Mouse (Mus musculus): ENCODE measurements at regions not wholly inside any gene's neighbourhood (a gene's known extent, or its start where the extent isn't known, plus 50 kb on each side); places are given as distances from the start of the nearest gene placed in this dataset.

- no peak for DNase-seq (ENCODE audit: low read depth)
Observed at GRCm38 (mm10) chr13:84345791-84346511, 123.9 kb downstream of the Tmem161b start.

- no peak for DNase-seq (ENCODE audit: low read depth)
Observed at GRCm38 (mm10) chr13:84346569-84346968, 124.5 kb downstream of the Tmem161b start.

DNA sequence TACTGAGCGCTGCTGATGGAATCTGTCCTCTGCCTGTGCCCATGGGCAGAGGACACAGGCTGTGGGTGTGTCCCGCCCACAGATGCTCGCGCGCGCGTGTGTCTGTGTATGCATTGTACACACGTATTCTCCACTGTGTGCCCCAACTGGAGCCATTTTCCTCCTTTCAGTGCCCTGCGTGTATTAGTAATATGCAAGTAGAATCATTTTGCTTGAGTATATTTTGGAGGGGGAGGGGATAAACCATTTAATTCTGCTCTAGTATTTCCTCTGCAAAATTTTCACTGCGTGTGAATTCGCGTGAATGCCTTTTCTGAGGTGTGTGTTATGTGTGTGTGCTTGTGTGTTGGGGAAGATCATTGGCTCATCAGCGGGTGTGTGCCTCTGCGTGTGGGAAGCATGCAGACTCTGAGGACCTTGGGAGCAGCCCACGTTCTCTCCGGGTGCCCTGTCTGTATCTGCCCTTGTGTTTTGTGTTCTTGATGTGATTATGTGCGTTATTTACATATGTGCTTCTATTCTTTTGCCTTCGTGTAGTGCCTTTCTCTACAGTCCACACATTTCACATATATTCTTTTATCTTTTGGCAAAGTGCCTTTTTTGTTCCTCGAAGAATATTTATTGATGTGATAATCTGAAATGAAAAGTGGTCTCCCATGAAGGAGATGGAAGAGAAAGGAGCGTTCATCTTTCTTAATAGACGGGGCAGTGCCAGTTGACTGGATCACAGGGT, 125.3 kb downstream of the Tmem161b start:
- DNase-seq (ENCODE audit: low read depth) = no peak

DNA sequence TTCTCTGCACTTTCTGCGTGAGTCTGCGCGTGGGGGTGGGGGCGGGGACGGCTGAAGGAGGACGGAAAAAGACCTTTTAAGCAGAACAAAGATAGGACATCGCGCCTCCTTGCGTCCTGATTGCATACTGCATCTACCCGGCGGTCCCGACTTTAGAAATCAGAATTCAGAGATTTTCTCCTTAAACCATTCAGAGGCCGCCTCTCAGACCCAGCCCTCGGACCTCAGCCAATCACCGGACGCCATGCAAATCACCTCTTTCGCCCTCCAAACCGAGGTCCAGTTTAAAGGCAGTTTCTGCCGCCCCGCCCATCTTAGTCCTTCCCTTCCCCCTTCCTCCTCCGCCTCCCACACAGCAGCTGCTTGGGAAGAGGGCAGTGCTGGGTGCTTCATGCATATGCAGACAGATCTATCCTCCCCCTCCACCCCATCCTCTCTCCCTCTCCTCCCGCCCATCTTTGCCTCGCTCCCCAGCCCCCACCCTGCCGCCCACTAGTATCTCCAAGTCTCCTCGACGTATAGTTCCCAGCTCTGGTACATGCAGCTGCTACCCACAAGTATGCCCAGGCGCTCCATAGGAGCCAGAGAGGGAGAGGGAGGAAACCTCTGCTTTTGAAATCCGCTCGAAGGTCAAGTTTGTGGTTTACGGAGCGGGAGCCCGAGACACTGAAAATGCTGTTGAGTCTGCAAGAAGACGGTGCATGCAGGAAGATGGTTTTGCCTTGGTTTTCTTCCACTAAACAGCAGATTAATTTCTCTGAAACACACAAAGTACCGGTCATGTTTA, 126.0 kb downstream of the Tmem161b start:
- peak; percentile 77 for DNase-seq (ENCODE audit: low read depth)

DNA sequence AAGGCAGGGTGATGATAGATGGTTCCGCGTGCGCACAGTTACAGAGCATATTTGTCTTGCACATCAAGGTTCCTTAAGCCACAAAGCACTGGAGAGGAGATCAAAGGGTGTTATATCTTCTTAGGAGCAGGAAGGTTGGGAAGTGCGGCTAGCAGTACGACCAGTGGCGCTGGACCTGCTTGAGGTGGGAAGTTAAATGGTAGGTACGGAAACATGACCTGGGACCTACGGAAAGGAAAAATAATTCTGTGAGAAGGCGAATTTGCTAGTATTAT, 126.5 kb downstream of the Tmem161b start:
- no peak for DNase-seq (ENCODE audit: low read depth)

GRCm38 (mm10) chr13:84349001-84349720, 127.1 kb downstream of the Tmem161b start:
- no peak for DNase-seq (ENCODE audit: low read depth)

DNA sequence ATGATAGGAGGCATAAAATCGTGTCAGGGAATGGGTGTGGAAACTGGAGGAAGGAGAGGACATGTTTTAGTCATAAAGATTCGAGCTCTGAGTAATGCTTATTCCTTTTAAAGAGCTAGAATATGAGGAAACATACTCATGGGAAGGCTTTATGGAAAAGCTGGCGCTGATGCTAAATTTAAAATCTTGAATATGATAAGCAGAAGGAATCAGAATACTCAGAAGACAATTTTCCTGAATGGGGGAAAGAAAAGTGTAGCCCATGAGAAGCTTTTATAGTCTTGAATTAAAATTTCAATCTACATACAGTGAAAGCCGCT, 127.6 kb downstream of the Tmem161b start:
- no peak for DNase-seq (ENCODE audit: low read depth)

DNA sequence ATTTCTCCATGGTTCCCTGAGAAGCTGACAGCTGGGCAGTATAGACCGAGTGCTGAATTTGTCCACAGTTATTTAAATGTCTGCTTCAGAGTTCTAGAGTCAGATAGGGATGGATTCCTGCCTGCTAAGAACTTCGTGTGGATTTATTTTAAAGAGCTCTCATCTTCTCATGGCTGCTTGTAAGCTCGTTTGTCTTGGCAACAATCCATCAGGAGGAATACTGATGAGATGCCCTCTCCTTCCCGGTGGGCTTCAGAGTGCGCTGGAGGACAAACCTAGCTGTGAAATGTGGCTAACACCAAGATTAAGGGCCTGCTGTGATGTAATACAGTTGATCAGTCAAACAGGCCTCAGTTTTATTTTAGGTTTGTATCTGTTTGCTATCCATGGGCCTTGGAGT, 128.7 kb downstream of the Tmem161b start:
- DNase-seq (ENCODE audit: low read depth) = no peak

DNA sequence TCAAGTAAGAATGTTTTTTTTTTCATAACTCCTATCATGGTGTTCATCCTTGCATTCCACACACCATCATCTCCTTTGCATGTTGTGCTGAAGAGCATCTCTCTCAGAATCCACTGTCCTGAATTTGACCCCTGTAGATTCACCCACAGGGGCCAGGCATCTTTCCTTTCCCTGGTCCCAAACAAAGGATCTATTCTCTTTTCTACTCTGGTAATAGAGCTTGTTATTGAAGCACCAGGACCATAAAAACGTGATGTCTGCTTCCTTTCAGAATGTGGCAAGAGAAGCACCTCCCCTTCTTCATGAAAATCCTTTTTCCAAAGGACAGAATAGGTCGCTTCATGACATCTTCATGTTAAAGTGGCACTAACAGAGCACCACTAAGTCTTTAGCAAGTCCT, 134.4 kb downstream of the Tmem161b start:
- no peak for DNase-seq (ENCODE audit: low read depth)

DNA sequence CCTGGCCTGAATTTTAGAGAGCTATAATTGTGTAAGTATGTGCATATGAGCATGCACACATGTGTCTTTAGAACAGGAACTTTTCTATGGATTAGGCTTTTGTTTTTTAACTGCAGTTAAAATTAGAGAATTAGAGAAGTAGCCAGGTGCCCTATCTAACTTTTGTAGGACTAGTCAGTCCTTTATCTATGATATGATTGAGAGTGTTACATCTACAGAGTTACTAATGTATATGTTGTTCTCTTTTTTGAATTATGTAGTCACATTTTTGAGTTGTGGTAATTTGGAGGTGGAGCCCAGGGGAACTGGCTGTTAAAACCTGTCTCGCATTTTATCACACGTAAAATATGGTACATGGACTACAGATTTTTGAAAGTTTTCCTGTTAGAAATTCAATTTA, 138.4 kb downstream of the Tmem161b start:
- DNase-seq (ENCODE audit: low read depth) = no peak

DNA sequence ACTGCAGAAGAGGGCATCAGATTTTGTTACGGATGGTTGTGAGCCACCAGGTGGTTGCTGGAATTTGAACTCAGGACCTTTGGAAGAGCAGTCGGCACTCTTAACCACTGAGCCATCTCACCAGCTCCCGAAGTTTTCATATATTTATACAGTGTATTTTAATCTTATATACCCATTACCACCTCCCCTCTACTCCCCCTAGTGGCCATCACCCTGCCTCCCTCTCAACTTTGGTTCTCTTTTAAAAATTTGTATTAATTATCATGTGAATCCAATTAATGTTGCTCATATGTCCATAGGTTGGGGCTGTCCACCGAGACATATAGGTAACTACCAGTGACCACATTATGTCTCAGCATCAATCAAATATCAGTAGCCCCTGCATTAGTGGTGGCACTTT, 142.0 kb downstream of the Tmem161b start:
- no peak for DNase-seq (ENCODE audit: low read depth)

- no peak for DNase-seq (ENCODE audit: low read depth)
Observed at GRCm38 (mm10) chr13:84365503-84365902, 143.4 kb downstream of the Tmem161b start.

DNA sequence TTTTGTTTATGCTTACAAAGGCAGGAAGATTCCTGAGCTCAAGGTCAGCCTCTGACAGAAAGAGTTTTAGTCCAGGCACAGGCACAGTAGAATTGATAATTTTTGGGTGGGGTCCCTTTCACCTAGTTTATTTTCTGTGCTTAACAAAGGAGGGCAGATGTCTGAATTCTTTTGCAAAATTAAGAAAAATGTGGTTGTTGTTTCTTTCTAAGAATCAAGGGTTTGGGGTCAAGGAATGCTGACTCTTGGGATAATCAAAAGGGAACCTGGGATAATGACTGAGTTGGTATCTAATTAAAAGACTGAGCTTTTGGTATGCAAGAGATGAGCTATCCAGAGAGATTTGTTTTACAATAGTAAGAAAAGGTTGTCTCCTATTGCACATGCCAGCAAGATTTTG, 143.9 kb downstream of the Tmem161b start:
- DNase-seq (ENCODE audit: low read depth) = no peak

- no peak for DNase-seq (ENCODE audit: low read depth)
Observed at GRCm38 (mm10) chr13:84366839-84367238, 144.7 kb downstream of the Tmem161b start.

GRCm38 (mm10) chr13:84368225-84368624, 146.1 kb downstream of the Tmem161b start:
- no peak for DNase-seq (ENCODE audit: low read depth)

DNA sequence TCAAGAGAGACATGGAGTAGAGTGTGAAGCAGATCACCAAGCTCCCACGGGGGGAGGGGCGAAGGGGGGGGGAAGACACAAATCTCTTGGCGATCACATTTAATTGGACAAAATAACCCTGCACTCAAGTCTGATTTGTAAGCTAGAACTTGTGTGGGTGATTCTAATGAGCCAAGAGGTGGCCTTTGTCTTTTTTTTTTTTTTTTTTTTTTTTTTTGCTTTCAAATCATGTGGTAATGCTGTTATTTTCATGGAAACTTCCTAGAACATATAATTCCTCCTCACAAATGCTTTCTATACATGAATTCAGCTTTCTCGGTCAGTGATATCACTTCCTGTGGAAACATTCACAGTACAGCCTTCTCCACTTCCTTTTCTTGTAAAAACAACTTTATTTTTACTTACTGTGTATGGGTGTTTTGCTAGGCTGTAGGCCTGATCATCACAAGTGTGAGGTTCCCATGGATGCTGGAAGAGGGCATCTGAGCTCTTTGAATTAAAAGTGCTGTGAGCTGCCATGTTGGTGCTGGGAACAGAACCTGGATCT, 152.7 kb downstream of the Tmem161b start:
- DNase-seq (ENCODE audit: low read depth) = no peak

DNA sequence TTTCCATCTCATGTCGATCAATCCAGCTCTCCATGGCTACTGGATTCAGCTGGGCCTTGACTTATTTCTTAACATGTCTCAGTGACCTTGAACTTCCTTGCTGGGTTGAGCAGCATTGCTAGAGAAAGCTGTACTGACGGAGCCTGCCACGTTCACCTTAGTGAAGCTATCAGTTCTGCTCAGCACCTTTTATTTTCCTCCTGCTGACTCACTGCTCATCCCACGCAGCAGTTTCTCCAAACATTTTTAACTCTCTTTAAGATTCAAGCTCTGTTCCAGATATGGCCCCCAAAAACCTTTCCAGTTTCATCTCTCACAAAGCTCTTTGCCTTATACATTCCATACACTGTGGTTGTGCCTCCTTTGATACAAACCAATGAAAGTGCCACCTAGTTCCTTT, 153.8 kb downstream of the Tmem161b start:
- no peak for DNase-seq (ENCODE audit: low read depth)

DNA sequence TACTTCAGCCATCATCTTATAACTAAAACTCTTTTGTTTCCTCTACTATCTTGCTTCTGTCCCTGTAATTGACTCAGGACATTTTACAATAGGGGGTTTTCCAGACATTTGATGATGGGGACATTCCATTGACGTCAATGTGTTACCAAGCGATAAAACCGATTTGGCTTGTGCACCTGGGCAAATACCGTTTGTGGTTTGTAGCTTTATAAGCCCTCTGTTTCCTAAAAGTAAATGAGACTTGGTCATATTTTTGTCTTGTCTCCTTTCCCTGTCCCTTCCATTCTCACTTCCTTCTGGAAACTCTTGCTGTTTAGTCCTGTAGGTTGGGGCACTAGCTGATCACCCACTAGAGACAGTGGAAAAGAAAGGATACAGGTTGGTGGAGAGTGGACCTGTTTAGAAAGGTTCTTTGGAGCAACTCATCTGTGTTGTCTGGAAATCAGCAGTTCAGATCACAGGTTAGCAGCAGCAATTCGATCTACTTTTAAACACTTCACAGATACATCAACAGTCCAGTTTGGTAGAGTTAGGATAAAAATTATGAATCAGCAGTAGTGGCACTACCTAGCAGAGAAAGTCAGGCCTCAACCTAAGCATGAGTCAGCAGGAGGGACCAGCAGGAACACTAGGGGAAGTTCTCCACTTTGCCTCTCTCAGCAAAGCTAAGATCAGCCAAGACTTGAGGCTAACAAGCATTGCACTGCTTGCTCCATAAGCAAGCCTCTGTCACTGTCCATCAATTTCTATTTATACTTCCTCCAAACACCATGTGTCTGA, 156.6 kb downstream of the Tmem161b start:
- no peak for DNase-seq (ENCODE audit: low read depth)

DNA sequence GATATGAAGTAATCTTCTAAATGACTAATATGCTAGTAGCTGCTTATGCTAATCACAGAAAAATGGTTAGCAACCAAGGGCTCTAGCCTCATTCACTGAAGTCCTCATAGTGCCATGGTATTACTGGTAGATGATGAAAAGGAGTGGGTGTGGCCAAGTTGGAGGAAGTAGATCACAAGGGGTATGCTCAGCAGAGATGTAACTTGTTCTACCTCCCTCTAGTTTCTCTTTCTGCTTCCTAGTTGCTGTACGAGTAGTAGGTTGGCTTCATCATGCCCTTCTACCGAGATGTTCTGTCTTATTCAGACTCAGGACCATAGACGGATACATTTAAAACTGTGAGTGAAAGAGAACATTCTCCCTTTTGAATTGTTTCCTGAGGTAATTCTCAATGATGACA, 169.5 kb downstream of the Tmem161b start:
- no peak for DNase-seq (ENCODE audit: low read depth)

DNA sequence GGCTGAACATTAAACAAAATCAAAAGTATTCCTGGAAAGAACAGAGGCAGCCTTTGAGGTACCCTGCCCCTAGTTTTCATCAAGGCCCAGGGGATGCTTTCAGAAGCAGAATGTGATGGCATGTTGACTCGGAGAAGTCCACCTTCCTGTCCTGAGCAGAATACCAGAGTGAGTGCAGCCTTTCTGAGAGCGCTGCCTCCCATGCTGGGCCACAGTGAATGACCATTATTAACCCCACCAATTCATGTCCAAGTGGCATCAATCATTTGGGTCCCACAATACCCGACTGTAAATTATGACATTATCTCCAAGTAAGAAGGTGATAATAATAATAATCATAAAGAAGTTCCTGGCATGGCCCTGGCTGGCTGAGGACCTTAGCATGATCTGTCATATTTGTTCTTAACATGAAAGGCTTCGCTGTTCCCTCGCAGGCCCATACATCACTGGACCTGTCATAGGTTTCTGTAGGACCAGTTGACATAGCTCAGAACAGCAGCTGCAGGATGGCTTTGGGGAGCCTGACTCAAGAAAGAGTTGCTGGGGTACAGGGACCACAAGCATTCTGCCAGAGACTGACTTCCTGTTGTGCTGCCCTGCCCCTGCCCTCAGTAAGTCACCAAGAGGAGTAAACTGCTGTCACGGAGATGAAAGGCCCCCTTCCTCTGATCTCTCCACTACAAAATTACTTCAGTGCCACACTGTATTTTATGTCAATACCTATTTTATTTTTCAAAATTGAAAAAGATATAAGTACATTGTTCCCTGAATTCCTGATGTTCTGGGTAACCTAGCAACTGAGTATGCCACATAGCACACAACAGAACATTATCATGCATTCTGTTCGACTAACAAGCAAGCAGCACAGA, 176.6 kb downstream of the Tmem161b start:
- DNase-seq (ENCODE audit: low read depth) = no peak

Measured in c-Kit-positive CD71-negative TER-119-negative erythroid progenitor cells, embryonic 14.5 days (primary cell).